Mouse (Mus musculus): Measurements from ENCODE around the gene Isl2. TPM values are rescaled to one million over a fixed set of nuclear protein-coding genes. Genes with fewer than 3 reads are reported as not detected.

Isl2 gene
- total and polyA plus RNA-seq, 3 experiments, result 0.47 to 0.56 (median 0.55) TPM

- TF ChIP-seq NELFE (IDR thresholded peaks at IDR 0.05; ENCODE audit: low read depth, low read length) (peak; percentile 62; the same call in 1 of the 2 replicates), MXI1 (IDR thresholded peaks at IDR 0.05; ENCODE audit: low read depth, low read length) (peak; percentile 90), CHD1 (IDR thresholded peaks at IDR 0.05; ENCODE audit: low read depth, low read length) (no peak)
Measured at GRCm38 (mm10) chr9:55512027-55512543, 26.4 kb upstream of the Isl2 start, which contains the start of gene Etfa (continued).

DNA sequence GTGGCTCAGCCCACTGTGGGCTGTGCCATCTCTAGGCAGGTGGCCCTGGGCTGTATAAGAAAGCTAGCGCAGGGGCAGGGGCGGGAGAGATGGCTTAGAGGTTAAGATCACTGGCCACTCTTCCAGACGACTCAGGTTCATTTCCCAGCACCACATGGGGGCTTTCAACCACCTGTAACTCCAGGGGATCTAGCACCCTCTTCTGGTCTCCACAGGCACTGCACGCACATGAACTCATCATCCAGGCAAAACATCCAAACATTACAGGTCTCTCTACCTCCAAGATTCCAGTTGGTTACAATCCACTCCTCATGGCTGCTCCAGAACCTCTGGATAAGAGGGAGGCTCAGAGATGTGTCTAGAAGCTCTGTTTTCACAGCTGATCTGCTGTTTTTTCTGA lies 12.8 kb upstream of the Isl2 start:
- Histone ChIP-seq H3K36me3 (replicated peaks in 1 of 2; ENCODE audit: control insufficient read depth in 1 of 2, insufficient read depth in 1 of 2, low read length in 1 of 2) (no peaks in the 10 kb centered on the region), H3K4me1 (ENCODE audit: control insufficient read depth in 1 of 2, insufficient read depth in 2 of 2) (no peaks in the 10 kb centered on the region), H3K4me2 (ENCODE audit: insufficient read depth, low read depth, poor library complexity, severe bottlenecking) (no peak overlapping the region), H3K9me3 (replicated peaks; ENCODE audit: low read length) (no peaks in the 10 kb centered on the region), H3K27me3 (replicated peaks) (no peaks in the 10 kb centered on the region), H3K9ac (ENCODE audit: insufficient read depth, low read depth) (no peak overlapping the region), H3K27ac (ENCODE audit: insufficient read depth, low read depth) (no peak overlapping the region), H3K79me2 (replicated peaks; ENCODE audit: control insufficient read depth, extremely low read depth, insufficient read depth, poor library complexity, severe bottlenecking) (no peaks in the 10 kb centered on the region), H3K4me3 (replicated peaks in 1 of 3; ENCODE audit: low read depth in 2 of 3, low read length in 2 of 3, poor library complexity in 1 of 3) (no peak overlapping the region)
- in situ Hi-C loops (cut with MboI; ENCODE audit: low pct_ligation_motif_present, low pct_unique_long_range_greater_than_20kb, low sequenced_read_pairs) (no loop called here), dilution Hi-C loops (cut with MboI; ENCODE audit: extremely low pct_ligation_motif_present, extremely low pct_unique_long_range_greater_than_20kb, low sequenced_read_pairs) (no loop called here)
- no peak for TF ChIP-seq TBP (conservative IDR thresholded peaks at IDR 0.05; ENCODE audit: low read depth, low read length)
- peak; percentile 55 for TF ChIP-seq SMC3 (IDR thresholded peaks at IDR 0.05; ENCODE audit: low read depth, low read length)
- TF ChIP-seq MYC (IDR thresholded peaks at IDR 0.05; ENCODE audit: low read depth, low read length), result no peak
- TF ChIP-seq POLR2A (IDR thresholded peaks at IDR 0.05; ENCODE audit: low read depth, low read length), result no peak
- TF ChIP-seq NELFE (IDR thresholded peaks at IDR 0.05; ENCODE audit: low read depth, low read length), result no peak
- TF ChIP-seq E2F4 (IDR thresholded peaks at IDR 0.05; ENCODE audit: insufficient replicate concordance, low read depth, low read length), result no peak
- peak; percentile 68 to 77 for TF ChIP-seq CTCF (conservative IDR thresholded peaks at IDR 0.05 in 1 of 2, IDR thresholded peaks at IDR 0.05 in 1 of 2; ENCODE audit: low read depth in 2 of 2, low read length in 2 of 2)
- no peak for TF ChIP-seq USF2 (conservative IDR thresholded peaks at IDR 0.05; ENCODE audit: low read depth, low read length)
- TF ChIP-seq RCOR1 (conservative IDR thresholded peaks at IDR 0.05; ENCODE audit: low read depth, low read length), result no peak
- no peak for TF ChIP-seq JUND (conservative IDR thresholded peaks at IDR 0.05; ENCODE audit: low read depth, low read length)
- peak; percentile 65 for TF ChIP-seq RAD21 (IDR thresholded peaks at IDR 0.05; ENCODE audit: low read depth, low read length)
- TF ChIP-seq MAFK (IDR thresholded peaks at IDR 0.05; ENCODE audit: insufficient replicate concordance, low read length), result no peak
- DNase-seq (ENCODE audit: extremely low read depth), result no peak

GRCm38 (mm10) chr9:55535907-55536306 lies 2.6 kb upstream of the Isl2 start:
- DNase-seq (ENCODE audit: extremely low read depth), result peak; percentile 37
- in situ Hi-C loops (cut with MboI; ENCODE audit: low pct_ligation_motif_present, low pct_unique_long_range_greater_than_20kb, low sequenced_read_pairs), result no loop called here
- no peaks in the 10 kb centered on the region for H3K79me2 ChIP-seq (replicated peaks; ENCODE audit: control insufficient read depth, extremely low read depth, insufficient read depth, poor library complexity, severe bottlenecking)
- TF ChIP-seq ZC3H11A (IDR thresholded peaks at IDR 0.05; ENCODE audit: low read depth, low read length) (no peak), ZMIZ1 (IDR thresholded peaks at IDR 0.05; ENCODE audit: low read depth, low read length) (no peak), ETS1 (conservative IDR thresholded peaks at IDR 0.05; ENCODE audit: low read depth, low read length) (no peak), ELF1 (IDR thresholded peaks at IDR 0.05; ENCODE audit: low read depth, low read length) (no peak), PAX5 (IDR thresholded peaks at IDR 0.05; ENCODE audit: low read length) (no peak), EP300 (IDR thresholded peaks at IDR 0.05; ENCODE audit: low read length) (no peak), BHLHE40 (IDR thresholded peaks at IDR 0.05; ENCODE audit: low read depth, low read length) (no peak), CTCF (conservative IDR thresholded peaks at IDR 0.05 in 1 of 2, IDR thresholded peaks at IDR 0.05 in 1 of 2; ENCODE audit: low read depth in 2 of 2, low read length in 2 of 2) (peak; percentile 71 to 91), TBP (conservative IDR thresholded peaks at IDR 0.05; ENCODE audit: low read depth, low read length) (no peak), TCF12 (IDR thresholded peaks at IDR 0.05; ENCODE audit: low read depth, low read length) (no peak), SMC3 (IDR thresholded peaks at IDR 0.05; ENCODE audit: low read depth, low read length) (peak; percentile 70), SIN3A (IDR thresholded peaks at IDR 0.05; ENCODE audit: low read length) (no peak), KAT2A (IDR thresholded peaks at IDR 0.05; ENCODE audit: insufficient replicate concordance, low read length) (no peak), NELFE (IDR thresholded peaks at IDR 0.05; ENCODE audit: low read depth, low read length) (no peak), MXI1 (IDR thresholded peaks at IDR 0.05; ENCODE audit: low read depth, low read length) (no peak), GABPA (IDR thresholded peaks at IDR 0.05; ENCODE audit: insufficient replicate concordance, low read depth, low read length) (no peak), ZNF384 (IDR thresholded peaks at IDR 0.05; ENCODE audit: low read depth, low read length) (no peak), RAD21 (IDR thresholded peaks at IDR 0.05; ENCODE audit: low read depth, low read length) (peak; percentile 35), USF1 (IDR thresholded peaks at IDR 0.05; ENCODE audit: low read depth, low read length) (no peak)
- no peak overlapping the region for H3K4me3 ChIP-seq (replicated peaks in 1 of 3; ENCODE audit: low read depth in 2 of 3, low read length in 2 of 3, poor library complexity in 1 of 3)
- H3K27me3 ChIP-seq (replicated peaks), result no peaks in the 10 kb centered on the region
- no peaks in the 10 kb centered on the region for H3K9me3 ChIP-seq (replicated peaks; ENCODE audit: low read length)
- no peaks in the 10 kb centered on the region; a peak in 1 of 4 replicates for H3K4me1 ChIP-seq (ENCODE audit: control insufficient read depth in 1 of 2, insufficient read depth in 2 of 2)
- dilution Hi-C loops (cut with MboI; ENCODE audit: extremely low pct_ligation_motif_present, extremely low pct_unique_long_range_greater_than_20kb, low sequenced_read_pairs), result no loop called here
- no peak overlapping the region for H3K4me2 ChIP-seq (ENCODE audit: insufficient read depth, low read depth, poor library complexity, severe bottlenecking)
- H3K36me3 ChIP-seq (replicated peaks in 1 of 2; ENCODE audit: control insufficient read depth in 1 of 2, insufficient read depth in 1 of 2, low read length in 1 of 2), result no peaks in the 10 kb centered on the region
- no peak overlapping the region for H3K27ac ChIP-seq (ENCODE audit: insufficient read depth, low read depth)
- no peak overlapping the region for H3K9ac ChIP-seq (ENCODE audit: insufficient read depth, low read depth)

Measured in CH12.LX (cell line).